Mouse (Mus musculus): ENCODE data around the gene Smim20. TPM values are rescaled to one million over a fixed set of nuclear protein-coding genes. Genes with fewer than 3 reads are reported as not detected.

Smim20 gene
- total RNA-seq (2014; rRNA removed) (36.3 and 40.1 TPM in 2 replicates), polyA plus RNA-seq (2012; rRNA removed) (39.2 and 42.4 TPM in 2 replicates)

DNA sequence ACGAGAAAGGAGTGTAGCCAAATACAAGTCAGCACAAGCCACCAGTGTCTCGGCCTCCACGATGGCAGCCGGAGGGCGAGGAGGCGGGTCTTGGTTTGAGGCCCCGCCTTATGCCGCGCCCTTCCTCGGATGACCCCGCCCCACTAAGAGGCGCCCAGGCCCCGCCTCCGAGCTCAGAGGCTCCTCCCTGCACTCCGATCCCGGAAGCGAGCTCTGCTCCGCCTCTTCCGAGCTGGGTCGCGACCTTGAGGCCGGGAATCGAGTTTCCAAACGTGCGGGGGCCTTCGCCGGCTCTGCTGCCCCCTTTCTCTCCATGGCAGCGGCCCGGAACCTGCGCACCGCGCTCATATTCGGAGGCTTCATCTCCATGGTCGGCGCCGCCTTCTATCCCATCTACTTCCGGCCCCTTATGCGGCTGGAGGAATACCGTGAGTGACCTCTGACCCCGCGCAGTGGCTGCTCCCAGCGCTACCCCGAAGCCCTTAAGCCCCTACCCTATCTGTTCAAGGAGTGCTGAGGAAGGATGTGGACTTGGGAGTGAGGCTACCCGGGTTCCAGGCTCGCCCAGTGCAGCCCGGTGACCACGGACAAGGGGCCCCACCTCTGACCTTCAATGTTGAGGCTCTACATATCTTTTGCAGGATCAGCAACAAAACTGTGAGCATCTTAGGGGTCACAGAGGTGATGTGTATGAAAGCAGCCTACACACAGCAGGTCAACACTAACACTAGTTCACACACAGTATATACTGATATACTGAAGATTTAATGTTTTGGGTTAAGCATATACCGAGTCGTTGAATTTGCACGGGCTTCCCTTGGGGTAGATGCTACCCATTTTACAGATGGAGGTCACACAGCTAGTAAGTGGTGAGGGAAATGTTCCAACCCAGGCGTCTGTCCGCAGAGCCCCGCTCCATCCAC lies at the start of gene Smim20:
Gene Smim20 (plus strand): TSS at position 153 of the 923 bp plus-strand sequence.
- no peaks in the 10 kb centered on the region for H3K36me3 ChIP-seq (ENCODE audit: control insufficient read depth, insufficient read depth, low read length)
- H3K4me3 ChIP-seq (ENCODE audit: insufficient read depth, low read depth, low read length) = peak within 1 kb of the TSS; percentile 77
- H3K79me2 ChIP-seq (ENCODE audit: control insufficient read depth, insufficient read depth, low read length) = peaks cover 19% of the 10 kb centered on the region; the same call in 1 of the 2 replicates
- WGBS = 10% methylated on average over 53 of the region's 53 CpGs
- peaks cover 11% of the 10 kb centered on the region for H3K4me1 ChIP-seq (ENCODE audit: control insufficient read depth, insufficient read depth, low read length)
- peak within 1 kb of the TSS; percentile 83 for H3K9ac ChIP-seq (ENCODE audit: low read depth, low read length)
- no peaks in the 10 kb centered on the region for H3K27me3 ChIP-seq (ENCODE audit: control insufficient read depth, insufficient read depth, low read length)
- H3K27ac ChIP-seq (replicated peaks; ENCODE audit: insufficient read depth, low read depth, low read length) = peak within 1 kb of the TSS; percentile 89
- no peak for TF ChIP-seq CTCF (IDR thresholded peaks at IDR 0.05; ENCODE audit: low read depth, low read length)
- TF ChIP-seq POLR2A (IDR thresholded peaks at IDR 0.05; ENCODE audit: extremely low read depth, insufficient read depth, low read length) = peak; percentile 51; the same call in 1 of the 2 replicates
- peak; percentile 76 for DNase-seq (ENCODE audit: extremely low read depth, low read depth, low spot score)

DNA sequence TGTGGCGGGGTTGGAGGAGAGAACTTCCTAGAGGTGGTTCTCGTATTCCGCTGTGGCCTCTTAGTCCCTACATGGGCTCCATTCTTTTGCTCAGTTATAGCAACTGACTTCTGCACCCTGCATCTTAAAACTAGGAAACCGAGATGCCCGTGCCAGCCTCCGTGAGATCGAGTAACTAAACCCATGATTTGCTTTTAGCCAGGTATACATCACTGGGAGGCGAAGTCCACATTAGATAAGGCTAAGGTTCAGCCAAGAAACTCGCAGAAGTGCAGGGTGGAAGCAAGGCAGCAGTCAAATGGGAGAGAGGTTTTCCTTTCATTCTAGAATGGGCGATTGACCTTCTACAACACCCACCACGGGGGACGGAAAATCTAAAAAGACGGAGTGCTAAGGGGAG lies 41.4 kb upstream of the Smim20 start:
- WGBS = 82% methylated on average over 13 of the region's 13 CpGs
- Histone ChIP-seq H3K79me2 (ENCODE audit: control insufficient read depth, insufficient read depth, low read length) (no peaks in the 10 kb centered on the region), H3K4me1 (ENCODE audit: control insufficient read depth, insufficient read depth, low read length) (no peaks in the 10 kb centered on the region), H3K9ac (ENCODE audit: low read depth, low read length) (no peak overlapping the region), H3K27ac (replicated peaks; ENCODE audit: insufficient read depth, low read depth, low read length) (no peak overlapping the region), H3K27me3 (ENCODE audit: control insufficient read depth, insufficient read depth, low read length) (no peaks in the 10 kb centered on the region), H3K4me3 (ENCODE audit: insufficient read depth, low read depth, low read length) (no peak overlapping the region), H3K36me3 (ENCODE audit: control insufficient read depth, insufficient read depth, low read length) (no peaks in the 10 kb centered on the region)
- TF ChIP-seq CTCF (IDR thresholded peaks at IDR 0.05; ENCODE audit: low read depth, low read length) = no peak
- no peak for TF ChIP-seq POLR2A (IDR thresholded peaks at IDR 0.05; ENCODE audit: extremely low read depth, insufficient read depth, low read length)
- no peak for DNase-seq (ENCODE audit: extremely low read depth, low read depth, low spot score)

DNA sequence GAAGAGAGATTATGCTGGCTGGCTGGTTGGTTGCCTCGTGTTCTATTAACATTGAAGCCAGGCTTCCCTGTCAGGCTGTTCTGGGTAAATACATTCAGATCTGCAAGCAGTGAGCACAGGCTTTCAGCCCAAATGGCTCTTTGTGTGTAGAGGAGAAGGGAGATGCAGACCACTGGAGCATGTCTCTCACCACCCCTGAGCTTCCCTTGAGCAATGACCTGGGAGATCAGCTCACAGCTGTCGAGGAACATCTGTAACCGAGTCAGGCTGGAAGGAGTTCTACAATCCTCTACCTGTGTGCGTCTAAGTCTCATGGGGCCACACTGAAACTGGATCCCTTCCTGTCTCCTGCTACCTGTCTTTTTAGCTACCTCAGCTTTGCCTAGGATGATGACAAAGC lies 36.3 kb upstream of the Smim20 start:
- Histone ChIP-seq H3K4me1 (ENCODE audit: control insufficient read depth, insufficient read depth, low read length) (no peaks in the 10 kb centered on the region), H3K27me3 (ENCODE audit: control insufficient read depth, insufficient read depth, low read length) (no peaks in the 10 kb centered on the region), H3K27ac (replicated peaks; ENCODE audit: insufficient read depth, low read depth, low read length) (no peak overlapping the region), H3K4me3 (ENCODE audit: insufficient read depth, low read depth, low read length) (no peak overlapping the region), H3K9ac (ENCODE audit: low read depth, low read length) (no peak overlapping the region), H3K79me2 (ENCODE audit: control insufficient read depth, insufficient read depth, low read length) (no peaks in the 10 kb centered on the region), H3K36me3 (ENCODE audit: control insufficient read depth, insufficient read depth, low read length) (no peaks in the 10 kb centered on the region)
- 82% methylated on average over 4 of the region's 4 CpGs for WGBS
- DNase-seq (ENCODE audit: extremely low read depth, low read depth, low spot score) = no peak
- TF ChIP-seq CTCF (IDR thresholded peaks at IDR 0.05; ENCODE audit: low read depth, low read length) = no peak
- no peak for TF ChIP-seq POLR2A (IDR thresholded peaks at IDR 0.05; ENCODE audit: extremely low read depth, insufficient read depth, low read length)

DNA sequence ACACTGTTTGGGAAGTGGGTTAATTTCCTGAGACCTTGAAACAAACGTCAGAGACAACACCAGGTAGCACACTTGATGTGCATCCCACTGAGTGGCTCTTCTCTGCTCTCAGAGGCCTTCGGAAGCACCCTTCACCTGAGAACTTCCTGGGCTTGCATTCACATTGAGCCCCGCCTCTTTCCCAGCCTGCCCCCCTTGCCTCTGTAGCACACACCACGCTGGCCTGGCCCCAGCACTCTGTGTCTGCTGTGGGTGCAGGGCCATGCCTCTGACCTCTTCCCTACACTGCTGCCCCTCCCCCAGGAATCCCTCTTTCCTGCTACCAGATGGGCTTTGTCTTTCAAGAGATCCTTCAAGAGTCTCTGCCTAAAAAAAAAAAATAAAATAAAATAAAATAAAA lies 31.3 kb upstream of the Smim20 start:
- Histone ChIP-seq H3K9ac (ENCODE audit: low read depth, low read length) (no peak overlapping the region), H3K36me3 (ENCODE audit: control insufficient read depth, insufficient read depth, low read length) (no peaks in the 10 kb centered on the region), H3K79me2 (ENCODE audit: control insufficient read depth, insufficient read depth, low read length) (no peaks in the 10 kb centered on the region), H3K27me3 (ENCODE audit: control insufficient read depth, insufficient read depth, low read length) (no peaks in the 10 kb centered on the region), H3K27ac (replicated peaks; ENCODE audit: insufficient read depth, low read depth, low read length) (no peak overlapping the region), H3K4me1 (ENCODE audit: control insufficient read depth, insufficient read depth, low read length) (peaks cover 7% of the 10 kb centered on the region; the same call in 1 of the 2 replicates), H3K4me3 (ENCODE audit: insufficient read depth, low read depth, low read length) (no peak overlapping the region)
- DNase-seq (ENCODE audit: extremely low read depth, low read depth, low spot score) = no peak
- WGBS = 37% methylated on average over 4 of the region's 4 CpGs
- no peak for TF ChIP-seq CTCF (IDR thresholded peaks at IDR 0.05; ENCODE audit: low read depth, low read length)
- TF ChIP-seq POLR2A (IDR thresholded peaks at IDR 0.05; ENCODE audit: extremely low read depth, insufficient read depth, low read length) = no peak

DNA sequence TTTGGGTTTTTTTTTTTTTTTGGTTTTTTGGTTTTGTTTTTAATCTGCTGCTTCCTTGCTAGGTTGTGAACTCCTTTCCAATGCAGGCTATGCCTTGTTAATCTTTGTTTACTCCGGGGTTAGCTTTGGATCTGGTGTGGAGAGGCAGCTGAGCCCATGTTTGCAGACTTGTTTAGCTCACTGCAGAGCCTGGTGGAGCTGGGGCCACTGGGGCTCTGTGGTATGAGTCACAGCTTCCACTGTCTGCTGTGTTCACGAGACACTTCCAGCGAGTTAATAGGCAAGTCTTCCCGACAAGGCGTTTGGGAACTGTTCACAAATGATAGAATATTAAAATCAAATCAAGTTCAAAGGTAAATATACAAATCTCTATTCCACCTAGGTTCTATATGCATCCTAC lies 30.7 kb upstream of the Smim20 start:
- no peaks in the 10 kb centered on the region for H3K27me3 ChIP-seq (ENCODE audit: control insufficient read depth, insufficient read depth, low read length)
- 5% methylated on average over 5 of the region's 5 CpGs for WGBS
- peaks cover 7% of the 10 kb centered on the region; the same call in 1 of the 2 replicates for H3K4me1 ChIP-seq (ENCODE audit: control insufficient read depth, insufficient read depth, low read length)
- no peak overlapping the region for H3K27ac ChIP-seq (replicated peaks; ENCODE audit: insufficient read depth, low read depth, low read length)
- no peak overlapping the region for H3K4me3 ChIP-seq (ENCODE audit: insufficient read depth, low read depth, low read length)
- DNase-seq (ENCODE audit: extremely low read depth, low read depth, low spot score) = peak; percentile 46
- no peak for TF ChIP-seq POLR2A (IDR thresholded peaks at IDR 0.05; ENCODE audit: extremely low read depth, insufficient read depth, low read length)
- TF ChIP-seq CTCF (IDR thresholded peaks at IDR 0.05; ENCODE audit: low read depth, low read length) = no peak
- H3K9ac ChIP-seq (ENCODE audit: low read depth, low read length) = no peak overlapping the region
- H3K79me2 ChIP-seq (ENCODE audit: control insufficient read depth, insufficient read depth, low read length) = no peaks in the 10 kb centered on the region
- no peaks in the 10 kb centered on the region for H3K36me3 ChIP-seq (ENCODE audit: control insufficient read depth, insufficient read depth, low read length)

DNA sequence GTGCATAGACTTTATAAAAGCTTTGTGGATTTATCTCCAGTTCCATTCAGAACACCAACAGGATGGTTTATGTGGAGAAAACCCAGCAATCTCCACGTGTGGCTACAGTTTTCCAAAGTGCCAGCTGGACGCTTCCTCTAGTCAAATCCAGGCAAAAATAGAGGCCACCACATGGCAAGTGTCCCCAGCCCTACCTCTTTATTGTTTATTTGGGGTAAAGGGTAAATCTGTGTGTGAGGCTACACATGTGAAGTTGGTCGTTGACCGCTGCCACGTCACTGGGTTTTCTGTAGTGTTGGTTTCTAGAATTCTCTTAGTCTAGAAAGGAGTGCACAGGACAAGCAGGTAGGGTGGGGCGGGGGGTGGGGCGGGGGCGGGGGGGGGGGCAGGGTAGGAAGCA lies 30.1 kb upstream of the Smim20 start:
- Histone ChIP-seq H3K27ac (replicated peaks; ENCODE audit: insufficient read depth, low read depth, low read length) (no peak overlapping the region), H3K4me1 (ENCODE audit: control insufficient read depth, insufficient read depth, low read length) (peaks cover 7% of the 10 kb centered on the region; the same call in 1 of the 2 replicates), H3K9ac (ENCODE audit: low read depth, low read length) (no peak overlapping the region), H3K36me3 (ENCODE audit: control insufficient read depth, insufficient read depth, low read length) (no peaks in the 10 kb centered on the region), H3K27me3 (ENCODE audit: control insufficient read depth, insufficient read depth, low read length) (no peaks in the 10 kb centered on the region), H3K4me3 (ENCODE audit: insufficient read depth, low read depth, low read length) (no peak overlapping the region), H3K79me2 (ENCODE audit: control insufficient read depth, insufficient read depth, low read length) (no peaks in the 10 kb centered on the region)
- TF ChIP-seq CTCF (IDR thresholded peaks at IDR 0.05; ENCODE audit: low read depth, low read length) (no peak), POLR2A (IDR thresholded peaks at IDR 0.05; ENCODE audit: extremely low read depth, insufficient read depth, low read length) (no peak)
- peak; percentile 66 for DNase-seq (ENCODE audit: extremely low read depth, low read depth, low spot score)
- WGBS = 27% methylated on average over 7 of the region's 8 CpGs

Measured in liver, adult 2 months (tissue).